Mouse (Mus musculus) neural tube, postnatal 0 days (tissue): ENCODE results near the gene Fgf23. TPM values are rescaled to one million over a fixed set of nuclear protein-coding genes. Genes with fewer than 3 reads are reported as not detected.

Experiments
- polyA plus RNA-seq: library from polyadenylated mRNA; unstranded; fragments of >200 nt; fragmentation: Nextera tagmentation; extraction: Ambion mirVana; gene quantifications from 2 replicates; pipeline ENCODE4 v1.2.1, GENCODE M21; 2015

Fgf23 gene
- polyA plus RNA-seq: 0.40 and 0.57 TPM in 2 replicates

DNA sequence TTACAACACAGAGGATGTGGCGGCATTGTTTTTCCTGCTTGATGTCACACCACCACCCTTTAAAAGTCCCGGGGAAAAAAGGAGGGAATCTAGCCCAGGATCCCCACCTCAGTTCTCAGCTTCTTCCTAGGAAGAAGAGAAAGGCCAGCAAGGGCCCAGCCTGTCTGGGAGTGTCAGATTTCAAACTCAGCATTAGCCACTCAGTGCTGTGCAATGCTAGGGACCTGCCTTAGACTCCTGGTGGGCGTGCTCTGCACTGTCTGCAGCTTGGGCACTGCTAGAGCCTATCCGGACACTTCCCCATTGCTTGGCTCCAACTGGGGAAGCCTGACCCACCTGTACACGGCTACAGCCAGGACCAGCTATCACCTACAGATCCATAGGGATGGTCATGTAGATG, at the start of gene Fgf23:
Gene Fgf23 (plus strand): TSS at position 86 of the 400 bp plus-strand sequence.

GRCm38 (mm10) chr6:127109402-127109930, 36.8 kb downstream of the Fgf23 start, which contains the start of gene Tigar:
Tigar (minus strand) TSS chr6:127109557.

Other genes with a start within 250 kb of the Fgf23 start
- gene Ndufa9, start 223.8 kb upstream of the Fgf23 start, polyA plus RNA-seq: 242 and 262 TPM in 2 replicates
- gene Akap3, start 219.8 kb upstream of the Fgf23 start, polyA plus RNA-seq: 0.10 TPM in 1 of 2 replicates, not detected in the other
- gene Dyrk4, start 151.1 kb upstream of the Fgf23 start, polyA plus RNA-seq: 0.19 and 0.29 TPM in 2 replicates
- 6.1 and 9.2 TPM in 2 replicates for gene Rad51ap1, start 133.3 kb upstream of the Fgf23 start, polyA plus RNA-seq
- 27.6 and 32.8 TPM in 2 replicates for gene D6Wsu163e, start 132.9 kb upstream of the Fgf23 start, polyA plus RNA-seq
- gene Fgf6, start 57.3 kb upstream of the Fgf23 start, polyA plus RNA-seq: 0.03 TPM in 1 of 2 replicates, not detected in the other
- 4.9 and 7.2 TPM in 2 replicates for gene Tigar, start 36.7 kb downstream of the Fgf23 start, polyA plus RNA-seq
- 145 and 159 TPM in 2 replicates for gene Ccnd2, start 79.3 kb downstream of the Fgf23 start, polyA plus RNA-seq